ENCODE assay signal across 14 mouse cellular contexts in the genomic region with DNA sequence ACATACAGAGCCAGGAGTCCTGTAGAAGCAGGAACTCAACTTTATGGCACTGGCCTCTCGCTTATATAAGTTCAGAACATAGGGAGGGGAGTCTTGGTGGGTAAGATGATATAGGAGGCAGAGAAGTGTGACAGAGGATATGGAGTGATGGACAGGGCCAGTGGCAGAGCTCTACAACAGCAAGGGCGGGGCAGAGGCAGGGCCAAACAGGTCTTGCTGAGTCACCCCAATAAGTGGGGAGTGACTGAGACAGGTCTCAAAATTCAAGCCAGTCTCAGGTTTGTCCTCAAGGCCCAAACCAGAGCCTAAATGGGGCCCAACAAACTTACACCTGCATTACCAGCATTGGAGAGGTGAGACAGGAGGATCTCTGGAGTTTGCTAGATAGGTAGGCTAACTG. TPM values are rescaled to one million over a fixed set of nuclear protein-coding genes. Genes with fewer than 3 reads are reported as not detected.
DNase-seq lines count a peak whose midpoint lies in the region; ATAC-seq and TF ChIP-seq lines count a peak whose summit lies in the region.
"Had no signal": no experiment of that assay in that cellular context is flagged by ENCODE, and none has a peak within 500 bp of the region (broad histone marks: within the 10 kb centered on the region; RNA-seq: fewer than 3 reads in every experiment).

No protein-coding gene starts in this region.

- no peak for TF ChIP-seq CTCF in gastrocnemius, adult 2 months (IDR thresholded peaks at IDR 0.05)

- DNase-seq in gastrocnemius, adult 2 months: peak; percentile 20
- no peak for DNase-seq in gastrocnemius, postnatal 10 days
- peak; percentile 27 for DNase-seq in 3T3-L1 (ENCODE audit: low read depth, low spot score)
- peak; percentile 76 for DNase-seq in c-Kit-positive CD71-positive TER-119-positive erythroid progenitor cells, embryonic 14.5 days (ENCODE audit: low spot score)
- DNase-seq in retina, embryonic 14.5 days (ENCODE audit: low spot score): no peak
- DNase-seq in cerebellum, adult 11 months: no peak
- no peak for DNase-seq in left cerebral cortex, postnatal 4 days
- DNase-seq: cerebellum, adult 11-12 months; embryo, embryonic 11 days; kidney, adult 18-20 months had no signal

- H3K9me3 ChIP-seq in liver, embryonic 16.5 days (replicated peaks; ENCODE audit: control insufficient read depth, low read length): no peaks in the 10 kb centered on the region
- H3K9me3 ChIP-seq: lung, embryonic 15.5 days; megakaryocyte, embryonic 14.5 days had no signal

- H3K27ac ChIP-seq in gastrocnemius, adult 2 months: peak overlapping the region; percentile 55; the same call in 1 of the 2 replicates
- peak overlapping the region; percentile 84 for H3K27ac ChIP-seq in liver, embryonic 16.5 days (ENCODE audit: low read length)
- H3K27ac ChIP-seq: layer of hippocampus, adult 2 months; lung, embryonic 15.5 days had no signal

- peak; percentile 99 for ATAC-seq in liver, embryonic 16.5 days (ENCODE audit: low read depth)

- H3K36me3 ChIP-seq in liver, embryonic 16.5 days (ENCODE audit: control insufficient read depth, insufficient read depth): peaks cover 5% of the 10 kb centered on the region
- H3K36me3 ChIP-seq: lung, embryonic 15.5 days had no signal

- intact Hi-C loops in gastrocnemius, adult 2 months (cut with DNase I): no loop called here
- intact Hi-C loops in left cerebral cortex, postnatal 4 days (cut with DNase I): no loop called here

- peak overlapping the region; percentile 60 for H3K4me2 ChIP-seq in liver, embryonic 16.5 days (ENCODE audit: low read depth, low read length)
- H3K4me2 ChIP-seq: lung, embryonic 15.5 days had no signal

- H3K4me1 ChIP-seq in liver, embryonic 16.5 days (ENCODE audit: control insufficient read depth, low read depth, low read length): peaks cover 18% of the 10 kb centered on the region
- H3K4me1 ChIP-seq: lung, embryonic 15.5 days had no signal

- 43% methylated on average over 2 of the region's 2 CpGs for WGBS in liver, embryonic 16.5 days (ENCODE audit: insufficient replicate concordance)

- H3K4me3 ChIP-seq in gastrocnemius, adult 2 months: no peak overlapping the region
- peak overlapping the region; percentile 29 for H3K4me3 ChIP-seq in liver, embryonic 16.5 days (ENCODE audit: low read depth, low read length)
- H3K4me3 ChIP-seq: layer of hippocampus, adult 2 months; lung, embryonic 15.5 days; megakaryocyte, embryonic 14.5 days had no signal

- H3K9ac ChIP-seq in liver, embryonic 16.5 days (ENCODE audit: low read depth, low read length): peak overlapping the region; percentile 46; the same call in 1 of the 2 replicates
- H3K9ac ChIP-seq: lung, embryonic 15.5 days had no signal

- H3K27me3 ChIP-seq in liver, embryonic 16.5 days (ENCODE audit: control insufficient read depth, insufficient read depth, low read depth, low read length): no peaks in the 10 kb centered on the region
- H3K27me3 ChIP-seq: lung, embryonic 15.5 days; megakaryocyte, embryonic 14.5 days had no signal

RNA-seq across cellular contexts. Expression of gene Adam10, which starts 54.4 kb away (rescaled TPM):
- 10 to 100 TPM; 14.1 to 17.3 TPM for total RNA-seq in gastrocnemius, adult 2 months (2021)
- 10 to 100 TPM; 41.9 to 49.7 TPM for total RNA-seq in gastrocnemius, postnatal 10 days (2021)
- 66.1 and 68.4 TPM in 2 replicates for polyA plus RNA-seq in liver, embryonic 16.5 days (2015; fragmentation: Nextera tagmentation; extraction: Ambion mirVana)
- total RNA-seq in left cerebral cortex, postnatal 4 days (2021): 100 to 1,000 TPM in 1 of 2 experiments, 10 to 100 TPM in 1; 94.5 to 105 TPM

Comparison
In these comparisons a context has a peak if more than half of its experiments do, and no peak if none do; other contexts are left out.
1. DNase-seq: peak in gastrocnemius, adult 2 months (single experiment), 3T3-L1 (single experiment) and c-Kit-positive CD71-positive TER-119-positive erythroid progenitor cells, embryonic 14.5 days (single experiment); none in gastrocnemius, postnatal 10 days (single experiment), retina, embryonic 14.5 days (single experiment), cerebellum, adult 11 months (single experiment) and left cerebral cortex, postnatal 4 days (single experiment).